Mouse (Mus musculus) layer of hippocampus, adult 18-20 months (tissue): ENCODE data around the gene Olfr1111. TPM values are rescaled to one million over a fixed set of nuclear protein-coding genes. Genes with fewer than 3 reads are reported as not detected.
"Not testable (repeated sequence)": the region's sequence is repeated elsewhere in the genome, so short reads cannot be mapped to it uniquely, and the experiment has no call there.

Experiments used
- DNase-seq, 2 experiments: peaks; one replicate each; pipeline ENCODE4 v3.0.0; 2022; ENCODE audit warnings: low spot score in 2 of 2
- long read RNA-seq: library from polyadenylated mRNA; stranded (forward); transcript quantifications from one replicate; pipeline ENCODE4 v2.0.0, GENCODE M21; 2021
- total RNA-seq, 2 experiments: library from RNA; stranded (reverse); gene quantifications; 2 replicates each; pipeline ENCODE4 v1.2.3; 2021

Olfr1111 gene
- total RNA-seq, result not detected
- long read RNA-seq, result 0 reads

- no peak for DNase-seq
Measured at GRCm38 (mm10) chr2:87152524-87152923, at the start of gene Olfr1111. Gene Olfr1111, minus strand, starts transcription at chr2:87152624.

- no peak for DNase-seq
Measured at GRCm38 (mm10) chr2:87187498-87187897, 35.1 kb upstream of the Olfr1111 start, which contains the start of gene Olfr1112. Gene Olfr1112, plus strand, starts transcription at chr2:87187798.

GRCm38 (mm10) chr2:87167731-87168130, 15.3 kb upstream of the Olfr1111 start:
- not testable (repeated sequence) for DNase-seq

GRCm38 (mm10) chr2:87140200-87140599, 12.2 kb downstream of the Olfr1111 start, which contains the start of gene Olfr1110:
Gene Olfr1110, minus strand, starts transcription at chr2:87140300.
- no peak for DNase-seq

GRCm38 (mm10) chr2:87114467-87114866, 38.0 kb downstream of the Olfr1111 start, which contains the start of gene Olfr259:
Gene Olfr259, minus strand, starts transcription at chr2:87114567.
- no peak for DNase-seq

Other genes with a start within 250 kb of the Olfr1111 start
- gene Olfr1098, start 228.1 kb downstream of the Olfr1111 start, total RNA-seq, result not detected
- not detected for gene Olfr1099, start 191.9 kb downstream of the Olfr1111 start, total RNA-seq
- not detected for gene Olfr1100, start 172.7 kb downstream of the Olfr1111 start, total RNA-seq
- gene Olfr1101, start 161.4 kb downstream of the Olfr1111 start, total RNA-seq, result not detected
- gene Olfr1102, start 154.2 kb downstream of the Olfr1111 start, total RNA-seq, result not detected
- gene Olfr1104, start 125.5 kb downstream of the Olfr1111 start, total RNA-seq, result not detected
- not detected for gene Olfr1105, start 116.1 kb downstream of the Olfr1111 start, total RNA-seq
- not detected for gene Olfr1106, start 100.4 kb downstream of the Olfr1111 start, total RNA-seq
- gene Olfr1107, start 76.8 kb downstream of the Olfr1111 start, total RNA-seq, result not detected
- gene Olfr1109, start 56.6 kb downstream of the Olfr1111 start, total RNA-seq, result not detected
- gene Olfr259, start 38.1 kb downstream of the Olfr1111 start, total RNA-seq, result not detected
- not detected for gene Olfr1110, start 12.3 kb downstream of the Olfr1111 start, total RNA-seq
- gene Olfr1112, start 35.2 kb upstream of the Olfr1111 start, total RNA-seq, result not detected
- gene Olfr1113, start 56.3 kb upstream of the Olfr1111 start, total RNA-seq, result not detected
- gene Olfr1115, start 95.4 kb upstream of the Olfr1111 start, total RNA-seq, result not detected
- gene Olfr1116, start 114.9 kb upstream of the Olfr1111 start, total RNA-seq, result not detected
- not detected for gene Olfr1118, start 155.0 kb upstream of the Olfr1111 start, total RNA-seq
- not detected for gene Olfr1120, start 202.2 kb upstream of the Olfr1111 start, total RNA-seq
- not detected for gene Olfr1121, start 217.3 kb upstream of the Olfr1111 start, total RNA-seq
- gene Olfr1122, start 233.2 kb upstream of the Olfr1111 start, total RNA-seq, result not detected